Mouse (Mus musculus): ENCODE results near the gene Farp1.

DNA sequence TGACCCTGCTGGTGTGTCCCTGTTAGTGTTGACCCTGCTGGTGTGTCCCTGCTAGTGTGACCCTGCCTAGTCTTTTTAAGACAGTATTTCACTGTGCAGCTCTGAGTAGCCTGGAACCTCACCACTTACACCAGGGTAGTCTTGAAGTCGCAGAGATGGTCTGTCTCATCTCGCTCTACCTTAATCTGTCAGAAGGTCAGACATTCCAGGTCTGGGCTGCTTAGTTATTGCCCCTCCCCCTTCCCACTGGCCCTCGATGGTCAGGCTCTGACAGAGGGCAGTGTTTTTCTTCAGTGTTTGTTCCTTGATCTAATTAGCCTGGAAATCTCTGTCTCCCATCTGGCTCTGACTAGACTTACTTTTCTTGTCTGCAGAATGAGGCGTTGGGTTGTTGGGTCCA is 71.9 kb downstream of the Farp1 start:
- TF ChIP-seq CTCF (IDR thresholded peaks at IDR 0.05) (no peak), POLR2A (IDR thresholded peaks at IDR 0.05; ENCODE audit: insufficient read depth, low read depth, low read length) (no peak), EP300 (IDR thresholded peaks at IDR 0.05; ENCODE audit: insufficient read depth, low read depth, low read length) (no peak)

All from heart, adult 2 months (tissue).